Mouse (Mus musculus): ENCODE results near the gene Sestd1. TPM values are rescaled to one million over a fixed set of nuclear protein-coding genes. Genes with fewer than 3 reads are reported as not detected.

Sestd1 gene
- total RNA-seq, 2 experiments from 2014 or later: 20.3 to 21.2 TPM

GRCm38 (mm10) chr2:77151255-77151654, 129.1 kb downstream of the Sestd1 start:
- intact Hi-C loops (cut with DNase I): no loop called here
- DNase-seq (ENCODE audit: low spot score): no peak

GRCm38 (mm10) chr2:77149576-77149975, 130.8 kb downstream of the Sestd1 start:
- no peak for DNase-seq (ENCODE audit: low spot score)
- intact Hi-C loops (cut with DNase I): no loop called here

GRCm38 (mm10) chr2:77148215-77148614, 132.2 kb downstream of the Sestd1 start:
- intact Hi-C loops (cut with DNase I): no loop called here
- DNase-seq (ENCODE audit: low spot score): no peak

- no peak for DNase-seq (ENCODE audit: low spot score)
Measured at GRCm38 (mm10) chr2:77146968-77147367, 133.4 kb downstream of the Sestd1 start.

GRCm38 (mm10) chr2:77146291-77146690, 134.1 kb downstream of the Sestd1 start:
- intact Hi-C loops (cut with DNase I): no loop called here
- DNase-seq (ENCODE audit: low spot score): no peak

More at GRCm38 (mm10) chr2:77146968-77147367, 133.4 kb downstream of the Sestd1 start:
- intact Hi-C loops (cut with DNase I): no loop called here

GRCm38 (mm10) chr2:77143536-77143935, 136.9 kb downstream of the Sestd1 start:
- intact Hi-C loops (cut with DNase I): no loop called here
- DNase-seq (ENCODE audit: low spot score): no peak

GRCm38 (mm10) chr2:77138879-77139278, 141.5 kb downstream of the Sestd1 start:
- intact Hi-C loops (cut with DNase I): no loop called here
- no peak for DNase-seq (ENCODE audit: low spot score)

- intact Hi-C loops (cut with DNase I): no loop called here
- DNase-seq (ENCODE audit: low spot score): no peak
Measured at GRCm38 (mm10) chr2:77134906-77135305, 145.5 kb downstream of the Sestd1 start.

GRCm38 (mm10) chr2:77133407-77133806, 147.0 kb downstream of the Sestd1 start:
- intact Hi-C loops (cut with DNase I): no loop called here
- no peak for DNase-seq (ENCODE audit: low spot score)

Other genes with a start within 250 kb of the Sestd1 start
- 100 to 1,000 TPM; 239 to 243 TPM for gene Ccdc141, start 110.0 kb downstream of the Sestd1 start, total RNA-seq (2021)